In the genomic region with DNA sequence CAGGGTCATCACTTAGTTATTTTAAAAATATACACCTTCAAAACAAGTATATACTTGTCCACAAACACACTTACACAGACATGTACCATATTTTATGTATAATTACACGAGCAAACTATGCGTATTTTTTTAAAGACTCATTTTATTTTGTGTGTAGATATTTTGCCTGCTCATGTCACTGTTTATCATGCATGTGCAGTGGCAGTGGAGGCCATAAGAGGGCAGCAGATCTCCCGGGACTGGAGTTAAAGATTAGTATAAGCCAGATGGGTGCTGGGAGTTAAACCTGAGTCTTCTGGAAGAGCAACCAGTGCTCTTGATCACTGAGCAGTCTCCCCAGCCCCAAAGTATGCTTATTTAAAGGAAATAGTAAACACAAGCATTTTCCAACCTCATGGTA, we compare ENCODE assay signal across 15 mouse cellular contexts. TPM values are rescaled to one million over a fixed set of nuclear protein-coding genes. Genes with fewer than 3 reads are reported as not detected.
DNase-seq lines count a peak whose midpoint lies in the region; ATAC-seq and TF ChIP-seq lines count a peak whose summit lies in the region.
"Had no signal": no experiment of that assay in that cellular context is flagged by ENCODE, and none has a peak within 500 bp of the region (broad histone marks: within the 10 kb centered on the region; RNA-seq: fewer than 3 reads in every experiment).

No protein-coding gene starts in this region.

- intact Hi-C loops in heart, adult 2 months (cut with DNase I) = no loop called here
- intact Hi-C loops in heart, postnatal 36 days (cut with DNase I) = no loop called here

- whole genome bisulfite sequencing in heart, adult 2 months = 31% methylated on average over 3 of the region's 3 CpGs
- WGBS in liver, postnatal 0 days (ENCODE audit: insufficient replicate concordance) = 29% methylated on average over 3 of the region's 3 CpGs
- WGBS in liver, embryonic 12.5 days (ENCODE audit: insufficient replicate concordance) = 15% methylated on average over 3 of the region's 3 CpGs

- ATAC-seq in liver, postnatal 0 days = no peak
- ATAC-seq in liver, embryonic 12.5 days = no peak

- H3K36me3 ChIP-seq in heart, adult 2 months (ENCODE audit: control insufficient read depth, insufficient read depth, low read length) = no peaks in the 10 kb centered on the region
- H3K36me3 ChIP-seq in liver, postnatal 0 days (replicated peaks; ENCODE audit: insufficient read depth, low read length) = no peaks in the 10 kb centered on the region
- no peaks in the 10 kb centered on the region for H3K36me3 ChIP-seq in liver, embryonic 12.5 days
- peaks cover 0 to 10% of the 10 kb centered on the region in 2 experiments; a peak in 2 of 4 replicates for H3K36me3 ChIP-seq in MEL (ENCODE audit: control insufficient read depth in 1 of 2, insufficient read depth in 2 of 2, low read length in 2 of 2)
- H3K36me3 ChIP-seq: neural tube, embryonic 12.5 days had no signal

- no peaks in the 10 kb centered on the region for H3K27me3 ChIP-seq in heart, adult 2 months (ENCODE audit: control insufficient read depth, insufficient read depth, low read length)
- H3K27me3 ChIP-seq in liver, postnatal 0 days (ENCODE audit: insufficient read depth, low read length) = peaks cover 12% of the 10 kb centered on the region; the same call in 1 of the 2 replicates
- H3K27me3 ChIP-seq in liver, embryonic 12.5 days (replicated peaks) = peaks cover 41% of the 10 kb centered on the region
- H3K27me3 ChIP-seq in MEL (ENCODE audit: control insufficient read depth in 1 of 2, insufficient read depth in 2 of 2, low read length in 2 of 2) = no peaks in the 10 kb centered on the region; a peak in 2 of 4 replicates

- TF ChIP-seq RAD21 in MEL (IDR thresholded peaks at IDR 0.05; ENCODE audit: low read depth, low read length) = peak; percentile 89

- H3K9ac ChIP-seq in heart, adult 2 months (ENCODE audit: low read depth, low read length) = no peak overlapping the region
- no peak overlapping the region for H3K9ac ChIP-seq in liver, postnatal 0 days (replicated peaks)
- no peak overlapping the region for H3K9ac ChIP-seq in liver, embryonic 12.5 days
- no peak overlapping the region for H3K9ac ChIP-seq in MEL (ENCODE audit: control insufficient read depth, low read depth, low read length, poor library complexity, severe bottlenecking)
- H3K9ac ChIP-seq: hindbrain, embryonic 14.5 days; neural tube, embryonic 12.5 days had no signal

- no peak overlapping the region for H3K4me2 ChIP-seq in liver, postnatal 0 days (ENCODE audit: low read depth, low read length)
- H3K4me2 ChIP-seq in liver, embryonic 12.5 days = no peak overlapping the region
- H3K4me2 ChIP-seq: hindbrain, embryonic 14.5 days; neural tube, embryonic 12.5 days had no signal

- TF ChIP-seq POLR2A in heart, adult 2 months (IDR thresholded peaks at IDR 0.05; ENCODE audit: insufficient read depth, low read depth, low read length) = no peak
- no peak for TF ChIP-seq POLR2A in MEL (IDR thresholded peaks at IDR 0.05; ENCODE audit: control insufficient read depth in 1 of 2, insufficient read depth in 1 of 2, low read depth in 1 of 2, low read length in 2 of 2, poor library complexity in 1 of 2)

- H3K79me2 ChIP-seq in heart, adult 2 months (replicated peaks; ENCODE audit: control insufficient read depth, insufficient read depth, low read length) = no peaks in the 10 kb centered on the region
- H3K79me2 ChIP-seq in MEL (ENCODE audit: control insufficient read depth, insufficient read depth, low read length, poor library complexity) = no peaks in the 10 kb centered on the region

- peak; percentile 51 for TF ChIP-seq CTCF in heart, adult 2 months (IDR thresholded peaks at IDR 0.05)
- peak; percentile 60 for TF ChIP-seq CTCF in liver, postnatal 0 days (IDR thresholded peaks at IDR 0.05; ENCODE audit: low read depth)
- TF ChIP-seq CTCF in MEL (IDR thresholded peaks at IDR 0.05 in 2 of 3, conservative IDR thresholded peaks at IDR 0.05 in 1 of 3; ENCODE audit: control insufficient read depth in 1 of 3, insufficient read depth in 1 of 3, low read depth in 2 of 3, low read length in 3 of 3, poor library complexity in 1 of 3, severe bottlenecking in 1 of 3) = peak; percentile 75 to 91 (median 81)

- no peak for TF ChIP-seq EP300 in heart, adult 2 months (IDR thresholded peaks at IDR 0.05; ENCODE audit: insufficient read depth, low read depth, low read length)
- no peak for TF ChIP-seq EP300 in liver, postnatal 0 days (IDR thresholded peaks at IDR 0.05; ENCODE audit: low read depth)
- TF ChIP-seq EP300 in MEL (IDR thresholded peaks at IDR 0.05; ENCODE audit: low read depth in 1 of 2, low read length in 2 of 2) = 0 out of 4 replicates have a peak, but pooled peaks of 1 of the 2 experiments have one; percentile 15

- H3K9me3 ChIP-seq in liver, postnatal 0 days (ENCODE audit: low read length) = no peaks in the 10 kb centered on the region
- H3K9me3 ChIP-seq in liver, embryonic 12.5 days (replicated peaks) = no peaks in the 10 kb centered on the region
- no peaks in the 10 kb centered on the region for H3K9me3 ChIP-seq in MEL (replicated peaks; ENCODE audit: insufficient read depth, low read length)
- H3K9me3 ChIP-seq: neural tube, embryonic 12.5 days had no signal

- DNase-seq in heart, adult 2 months = no peak
- DNase-seq in heart, postnatal 36 days = no peak
- DNase-seq in liver, postnatal 0 days = no peak
- DNase-seq in MEL (ENCODE audit: low read depth, low spot score) = peak; percentile 82
- peak; percentile 20 for DNase-seq in lung, postnatal 14 days
- no peak for DNase-seq in ovary, postnatal 10 days (ENCODE audit: low spot score)
- no peak for DNase-seq in right cerebral cortex, adult 2 months (ENCODE audit: low spot score in 2 of 2)
- DNase-seq: gastrocnemius, postnatal 25 days had no signal

- no peaks in the 10 kb centered on the region for H3K4me1 ChIP-seq in heart, adult 2 months (ENCODE audit: control insufficient read depth, insufficient read depth, low read length)
- H3K4me1 ChIP-seq in liver, postnatal 0 days (ENCODE audit: insufficient read depth) = no peaks in the 10 kb centered on the region
- H3K4me1 ChIP-seq in liver, embryonic 12.5 days = no peaks in the 10 kb centered on the region
- peaks cover 3 to 13% of the 10 kb centered on the region in 2 experiments; a peak in 2 of 4 replicates for H3K4me1 ChIP-seq in MEL (ENCODE audit: control insufficient read depth in 1 of 2, insufficient read depth in 2 of 2, low read length in 2 of 2)
- H3K4me1 ChIP-seq: neural tube, embryonic 12.5 days had no signal

- no peak overlapping the region for H3K4me3 ChIP-seq in heart, adult 2 months
- H3K4me3 ChIP-seq in liver, postnatal 0 days (ENCODE audit: low read depth, low read length) = no peak overlapping the region
- H3K4me3 ChIP-seq in liver, embryonic 12.5 days = no peak overlapping the region
- H3K4me3 ChIP-seq in MEL (ENCODE audit: control insufficient read depth in 1 of 2, insufficient read depth in 1 of 2, low read depth in 2 of 2, low read length in 2 of 2) = no peak overlapping the region
- H3K4me3 ChIP-seq: erythroblast, embryonic 14.5 days; neural tube, embryonic 12.5 days had no signal

- H3K27ac ChIP-seq in heart, adult 2 months = no peak overlapping the region
- H3K27ac ChIP-seq in liver, postnatal 0 days (ENCODE audit: low read depth) = no peak overlapping the region
- no peak overlapping the region for H3K27ac ChIP-seq in liver, embryonic 12.5 days
- no peak overlapping the region for H3K27ac ChIP-seq in MEL (ENCODE audit: control insufficient read depth, low read depth, low read length)
- H3K27ac ChIP-seq: hindbrain, embryonic 14.5 days; macrophage; neural tube, embryonic 12.5 days had no signal

TF ChIP-seq in MEL, 35 proteins besides CTCF, POLR2A, EP300 and RAD21 (continues in another document):
- no peak for TF ChIP-seq TAL1 (IDR thresholded peaks at IDR 0.05; ENCODE audit: low read length)
- TF ChIP-seq SMC3 (IDR thresholded peaks at IDR 0.05; ENCODE audit: low read depth, low read length) = peak; percentile 96
- TF ChIP-seq SIN3A (IDR thresholded peaks at IDR 0.05; ENCODE audit: low read length) = peak; percentile 65; the same call in 1 of the 2 replicates
- no peak for TF ChIP-seq MEF2A (IDR thresholded peaks at IDR 0.05; ENCODE audit: extremely low read depth, insufficient replicate concordance, low read depth, low read length, poor library complexity, severe bottlenecking)
- no peak for TF ChIP-seq MAFK (IDR thresholded peaks at IDR 0.05; ENCODE audit: borderline replicate concordance, low read depth, low read length)
- 0 out of 2 replicates have a peak, but pooled peaks have one; percentile 17 for TF ChIP-seq BHLHE40 (IDR thresholded peaks at IDR 0.05; ENCODE audit: borderline replicate concordance, low read depth, low read length)
- no peak for TF ChIP-seq KAT2A (conservative IDR thresholded peaks at IDR 0.05; ENCODE audit: low read depth, low read length)
- no peak for TF ChIP-seq MAZ (IDR thresholded peaks at IDR 0.05; ENCODE audit: low read depth, low read length)
- TF ChIP-seq CHD2 (IDR thresholded peaks at IDR 0.05; ENCODE audit: low read length) = no peak
- peak; percentile 60 for TF ChIP-seq MXI1 (IDR thresholded peaks at IDR 0.05; ENCODE audit: low read depth, low read length)
- no peak for TF ChIP-seq GABPA (IDR thresholded peaks at IDR 0.05; ENCODE audit: low read depth, low read length)
- no peak for TF ChIP-seq TBP (IDR thresholded peaks at IDR 0.05; ENCODE audit: low read depth, low read length)
- peak; percentile 86 for TF ChIP-seq ZC3H11A (IDR thresholded peaks at IDR 0.05; ENCODE audit: low read depth, low read length)
- peak; percentile 49; the same call in 1 of the 2 replicates for TF ChIP-seq GATA1 (IDR thresholded peaks at IDR 0.05; ENCODE audit: low read depth, low read length)
- TF ChIP-seq POLR2AphosphoS5 (IDR thresholded peaks at IDR 0.05; ENCODE audit: borderline replicate concordance, low read depth, low read length) = no peak
- TF ChIP-seq HCFC1 (IDR thresholded peaks at IDR 0.05; ENCODE audit: low read depth, low read length) = no peak
- TF ChIP-seq MYC (IDR thresholded peaks at IDR 0.05; ENCODE audit: low read depth, low read length) = peak; percentile 73; the same call in 1 of the 2 replicates
- no peak for TF ChIP-seq UBTF (IDR thresholded peaks at IDR 0.05; ENCODE audit: borderline replicate concordance, insufficient read depth, low read depth, low read length)
- TF ChIP-seq ETS1 (IDR thresholded peaks at IDR 0.05; ENCODE audit: low read depth, low read length) = peak; percentile 19; the same call in 1 of the 2 replicates

RNA-seq across cellular contexts. Expression of gene Pax9, which starts 16.8 kb away (rescaled TPM):
- total RNA-seq in heart, adult 2 months (2021) = under 1 TPM in 1 of 2 experiments, not detected in 1; 0.26 TPM
- polyA plus RNA-seq in heart, adult 2 months (2012; rRNA removed) = 0.20 and 0.47 TPM in 2 replicates
- total RNA-seq in heart, postnatal 36 days (2021) = under 1 TPM; 0.08 to 0.25 TPM
- 0.11 and 0.13 TPM in 2 replicates for polyA plus RNA-seq in liver, postnatal 0 days (2015; fragmentation: Nextera tagmentation; extraction: Ambion mirVana)
- polyA plus RNA-seq in liver, embryonic 12.5 days (2016; fragmentation: Nextera tagmentation; extraction: Ambion mirVana) = 0.26 and 0.32 TPM in 2 replicates
- total RNA-seq in MEL (2012; rRNA removed) = 1.7 and 2.5 TPM in 2 replicates
- polyA plus RNA-seq in MEL (2012; ENCODE audit: insufficient read depth in 1 of 2, insufficient read length in 2 of 2, low read depth in 1 of 2, low replicate concordance in 2 of 2, missing spikeins in 1 of 2) = 1 to 10 TPM in 1 of 2 experiments, not detected in 1; 4.5 TPM
- total RNA-seq: layer of hippocampus, postnatal 25 days had no signal
- polyA plus RNA-seq: erythroblast, embryonic 14.5 days; hindbrain, embryonic 14.5 days; macrophage; urinary bladder, adult 2 months had no signal

Comparison
In these comparisons a context has a peak if more than half of its experiments do, and no peak if none do; other contexts are left out.
1. DNase-seq: peak in MEL (single experiment) and lung, postnatal 14 days (single experiment); none in heart, adult 2 months (0 of 2), heart, postnatal 36 days (0 of 2), liver, postnatal 0 days (single experiment), ovary, postnatal 10 days (single experiment) and right cerebral cortex, adult 2 months (0 of 2).
2. Peak in every context shown above with its lines, with median percentiles within 50 percentile points of each other: CTCF ChIP-seq.